9 mouse cellular contexts compared by ENCODE assay signal in the genomic region with DNA sequence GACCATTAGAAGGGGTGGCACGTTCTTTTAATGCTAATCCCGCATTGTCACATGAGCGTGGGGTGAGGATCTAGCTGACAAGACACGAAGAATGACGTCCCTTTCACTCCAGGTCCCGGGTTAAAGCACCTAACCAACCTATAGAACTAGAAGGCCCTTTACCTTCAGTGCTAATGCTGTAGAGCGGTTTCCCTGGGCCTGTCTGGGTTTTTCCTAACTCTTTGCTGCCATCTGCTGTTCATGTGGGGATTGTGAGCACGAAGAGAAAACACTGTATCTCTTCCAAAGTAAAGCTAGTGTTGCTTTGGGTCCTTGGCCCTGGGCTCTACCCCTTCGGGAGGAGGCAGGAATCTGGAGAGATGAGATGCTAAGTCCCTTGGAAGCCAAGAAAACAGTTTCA.
A peak's percentile ranks its signal among the peaks of the same experiment; 100 is the strongest.
DNase-seq lines count a peak whose midpoint lies in the region; ATAC-seq and TF ChIP-seq lines count a peak whose summit lies in the region.
"Had no signal": no experiment of that assay in that cellular context is flagged by ENCODE, and none has a peak within 500 bp of the region (broad histone marks: within the 10 kb centered on the region; RNA-seq: fewer than 3 reads in every experiment).

No protein-coding gene starts in this region.

- DNase-seq in liver (peak; percentile 36), Patski (ENCODE audit: low read depth, low spot score) (no peak)
- DNase-seq in left cerebral cortex, postnatal 36 days (ENCODE audit: low spot score in 2 of 2), result peak; percentile 24 to 47
- DNase-seq in retina, adult 2 months (ENCODE audit: low read depth, low spot score), result peak; percentile 51
- DNase-seq in yolk sac, embryonic 10.5 days (ENCODE audit: low spot score), result no peak

- in situ Hi-C loops in Patski (cut with MboI; ENCODE audit: low pct_unique_long_range_greater_than_20kb), result loop anchor here (5.0 kb wide), 1 partner anchor 256 kb away; no protein-coding TSS in a partner anchor

- TF ChIP-seq CTCF in Patski (IDR thresholded peaks at IDR 0.05), result peak; percentile 62
- peak; percentile 50; the same call in 1 of the 2 replicates for TF ChIP-seq CTCF in cortical plate, adult 2 months (IDR thresholded peaks at IDR 0.05; ENCODE audit: extremely low read depth, insufficient read depth, low read length)

- CTCF ChIA-PET in Patski (lab: Charles Lee), result interaction anchor here (1.1 to 2.6 kb wide), 2 partner anchors 11 to 32 kb away, joined by 3 to 7 read pairs; no protein-coding TSS in a partner anchor

- no peak overlapping the region for H3K4me2 ChIP-seq in liver, embryonic 12.5 days
- no peak overlapping the region for H3K4me2 ChIP-seq in hindbrain, embryonic 12.5 days (replicated peaks)
- H3K4me2 ChIP-seq: limb, embryonic 13.5 days had no signal

- H3K4me1 ChIP-seq in liver, embryonic 12.5 days, result no peaks in the 10 kb centered on the region
- H3K4me1 ChIP-seq in cortical plate, adult 2 months (ENCODE audit: control insufficient read depth, insufficient read depth, low read length), result peaks cover 1% of the 10 kb centered on the region; the same call in 1 of the 2 replicates
- no peaks in the 10 kb centered on the region for H3K4me1 ChIP-seq in hindbrain, embryonic 12.5 days

- H3K9me3 ChIP-seq in liver, embryonic 12.5 days (replicated peaks), result no peaks in the 10 kb centered on the region
- no peaks in the 10 kb centered on the region for H3K9me3 ChIP-seq in hindbrain, embryonic 12.5 days (replicated peaks)
- H3K9me3 ChIP-seq: limb, embryonic 13.5 days had no signal

- no peak for TF ChIP-seq POLR2A in cortical plate, adult 2 months (IDR thresholded peaks at IDR 0.05; ENCODE audit: extremely low read depth, insufficient read depth, low read length)

- POLR2A ChIA-PET in Patski (lab: Charles Lee), result interaction anchor here (0.5 kb wide), 1 partner anchor 226 kb away, joined by 3 read pairs; no protein-coding TSS in a partner anchor

- ATAC-seq in liver, embryonic 12.5 days, result no peak
- no peak for ATAC-seq in Patski
- peak; percentile 58; the same call in 1 of the 2 replicates for ATAC-seq in hindbrain, embryonic 12.5 days (ENCODE audit: low FRiP score)

- H3K4me3 ChIP-seq in liver, embryonic 12.5 days, result no peak overlapping the region
- no peak overlapping the region for H3K4me3 ChIP-seq in cortical plate, adult 2 months (ENCODE audit: insufficient read depth, low read length)
- no peak overlapping the region for H3K4me3 ChIP-seq in hindbrain, embryonic 12.5 days
- H3K4me3 ChIP-seq: limb, embryonic 13.5 days had no signal

- intact Hi-C loops in left cerebral cortex, postnatal 36 days (cut with DNase I), result loop anchor here (5.0 to 10.0 kb wide), 3 partner anchors 124 to 424 kb away; a partner anchor contains a TSS

- H3K27ac ChIP-seq in liver, embryonic 12.5 days, result no peak overlapping the region
- H3K27ac ChIP-seq in cortical plate, adult 2 months (ENCODE audit: insufficient read depth, low read length), result no peak overlapping the region
- no peak overlapping the region for H3K27ac ChIP-seq in hindbrain, embryonic 12.5 days
- H3K27ac ChIP-seq: limb, embryonic 13.5 days had no signal

- WGBS in liver, embryonic 12.5 days (ENCODE audit: insufficient replicate concordance), result 35% methylated on average over 9 of the region's 9 CpGs
- WGBS in hindbrain, embryonic 12.5 days, result 52% methylated on average over 9 of the region's 9 CpGs

- peaks cover 34% of the 10 kb centered on the region for H3K36me3 ChIP-seq in liver, embryonic 12.5 days
- no peaks in the 10 kb centered on the region for H3K36me3 ChIP-seq in hindbrain, embryonic 12.5 days

- no peaks in the 10 kb centered on the region for H3K27me3 ChIP-seq in liver, embryonic 12.5 days (replicated peaks)
- H3K27me3 ChIP-seq in Patski, result no peaks in the 10 kb centered on the region
- H3K27me3 ChIP-seq in hindbrain, embryonic 12.5 days, result no peaks in the 10 kb centered on the region; the same call in 1 of the 2 replicates
- H3K27me3 ChIP-seq: limb, embryonic 13.5 days had no signal

- no peak overlapping the region for H3K9ac ChIP-seq in liver, embryonic 12.5 days
- no peak overlapping the region for H3K9ac ChIP-seq in hindbrain, embryonic 12.5 days
- H3K9ac ChIP-seq: limb, embryonic 13.5 days had no signal

Comparison
In these comparisons a context has a peak if more than half of its experiments do, and no peak if none do; other contexts are left out.
1. DNase-seq: peak in liver (single experiment), left cerebral cortex, postnatal 36 days (2 of 2) and retina, adult 2 months (single experiment); none in Patski (single experiment) and yolk sac, embryonic 10.5 days (single experiment).